Mouse (Mus musculus) heart, postnatal 4 days (tissue): ENCODE measurements around the gene Rad9b. TPM values are rescaled to one million over a fixed set of nuclear protein-coding genes. Genes with fewer than 3 reads are reported as not detected.

Experiments used
- DNase-seq: peaks from one replicate; pipeline ENCODE4 v3.0.0; 2021
- total RNA-seq, 2 experiments: library from RNA; stranded (reverse); gene quantifications; 2 replicates each; pipeline ENCODE4 v1.2.3; 2021

Gene Rad9b
- total RNA-seq, 2 experiments from 2014 or later = 1.7 to 2.8 TPM

DNA sequence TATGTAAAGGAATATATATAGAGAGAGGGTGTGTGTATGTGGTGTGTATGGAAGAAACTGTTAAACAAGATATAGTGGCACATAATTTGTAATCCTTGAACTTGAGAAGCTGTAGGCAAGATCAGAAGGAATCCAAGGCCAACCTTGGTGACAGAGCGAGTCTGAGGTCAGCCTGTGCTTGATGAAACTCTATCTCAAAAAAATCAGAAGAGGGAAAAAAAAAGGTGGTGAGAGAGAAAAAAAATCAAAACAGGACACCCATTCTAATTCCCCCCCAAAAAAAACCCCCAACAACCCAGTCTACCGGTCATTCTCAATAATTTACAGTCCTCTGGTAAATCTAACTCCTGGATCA lies 70.2 kb downstream of the Rad9b start:
- no peak for DNase-seq

- no peak for DNase-seq
Measured at GRCm38 (mm10) chr5:122280827-122281462, 73.1 kb downstream of the Rad9b start.

- DNase-seq = no peak
Measured at GRCm38 (mm10) chr5:122280422-122280826, 73.6 kb downstream of the Rad9b start.

GRCm38 (mm10) chr5:122279799-122280421 lies 74.1 kb downstream of the Rad9b start:
- no peak for DNase-seq

- no peak for DNase-seq
Measured at GRCm38 (mm10) chr5:122278946-122279345, 75.1 kb downstream of the Rad9b start.

- DNase-seq = no peak
Measured at GRCm38 (mm10) chr5:122274785-122275184, 79.2 kb downstream of the Rad9b start.

Other genes starting within 250 kb of the Rad9b start
- under 1 TPM in 1 of 2 experiments, not detected in 1; 0.36 TPM for gene Ccdc63, start 213.4 kb downstream of the Rad9b start, total RNA-seq
- 100 to 1,000 TPM; 216 to 217 TPM for gene Ppp1cc, start 196.0 kb downstream of the Rad9b start, total RNA-seq
- 1 to 10 TPM; 1.9 to 2.0 TPM for gene Hvcn1, start 147.4 kb downstream of the Rad9b start, total RNA-seq
- gene Tctn1, start 89.8 kb downstream of the Rad9b start, total RNA-seq = 1 to 10 TPM; 6.0 to 6.1 TPM
- gene Pptc7, start 69.9 kb downstream of the Rad9b start, total RNA-seq = 10 to 100 TPM; 44.0 to 47.2 TPM
- gene Vps29, start 136 bp upstream of the Rad9b start, total RNA-seq = 100 to 1,000 TPM; 120 to 132 TPM
- gene Gpn3, start 17.6 kb upstream of the Rad9b start, total RNA-seq = 10 to 100 TPM; 20.5 to 21.5 TPM
- 10 to 100 TPM; 21.9 to 24.1 TPM for gene Fam216a, start 18.1 kb upstream of the Rad9b start, total RNA-seq
- 100 to 1,000 TPM; 138 to 141 TPM for gene Arpc3, start 37.6 kb upstream of the Rad9b start, total RNA-seq
- 10 to 100 TPM; 47.0 to 48.7 TPM for gene Anapc7, start 67.5 kb upstream of the Rad9b start, total RNA-seq
- 1,000 to 10,000 TPM; 5,023 to 5,799 TPM for gene Atp2a2, start 148.0 kb upstream of the Rad9b start, total RNA-seq